Mouse (Mus musculus): ENCODE measurements around the gene Ubash3b. TPM values are rescaled to one million over a fixed set of nuclear protein-coding genes. Genes with fewer than 3 reads are reported as not detected.

The Ubash3b gene
- polyA plus RNA-seq, 1 experiment from 2014 or later = 29.7 TPM

GRCm38 (mm10) chr9:41147203-41147842 lies 14.2 kb downstream of the Ubash3b start:
- ATAC-seq = peak; percentile 44
- Histone ChIP-seq H3K4me1 (ENCODE audit: control insufficient read depth, insufficient read depth, low read depth, low read length) (peaks cover 34% of the 10 kb centered on the region), H3K27ac (ENCODE audit: low read depth, low read length) (peak overlapping the region; percentile 68), H3K9me3 (ENCODE audit: control insufficient read depth, low read length) (no peaks in the 10 kb centered on the region), H3K36me3 (ENCODE audit: control insufficient read depth, insufficient read depth, low read length) (no peaks in the 10 kb centered on the region), H3K27me3 (replicated peaks; ENCODE audit: control insufficient read depth, insufficient read depth, low read length) (no peaks in the 10 kb centered on the region), H3K4me3 (ENCODE audit: low read length) (no peak overlapping the region), H3K9ac (ENCODE audit: low read depth, low read length) (no peak overlapping the region), H3K4me2 (ENCODE audit: low read length) (peak overlapping the region; percentile 33)
- WGBS = 30% methylated on average over 13 of the region's 13 CpGs

DNA sequence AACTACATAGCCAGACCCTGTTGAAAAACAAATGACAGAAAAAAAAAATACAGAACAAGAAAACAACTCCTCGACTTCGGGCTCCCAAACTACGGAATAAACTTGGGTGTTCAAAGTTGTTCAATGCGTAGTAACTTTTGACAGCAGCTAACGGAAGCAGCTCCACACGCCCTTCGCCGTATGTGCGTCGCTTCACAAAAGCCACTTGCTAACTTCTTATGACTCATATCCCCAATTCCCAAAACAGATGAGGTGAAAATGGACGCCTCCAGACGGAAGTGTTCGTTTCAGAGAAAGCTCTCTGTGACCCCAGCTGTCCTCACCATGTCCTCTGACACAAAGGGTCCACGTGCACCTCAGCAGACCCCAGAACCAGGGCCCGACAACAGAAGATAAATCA lies 17.7 kb downstream of the Ubash3b start:
- Histone ChIP-seq H3K9me3 (ENCODE audit: control insufficient read depth, low read length) (no peaks in the 10 kb centered on the region), H3K4me1 (ENCODE audit: control insufficient read depth, insufficient read depth, low read depth, low read length) (peaks cover 18% of the 10 kb centered on the region), H3K4me2 (ENCODE audit: low read length) (no peak overlapping the region), H3K9ac (ENCODE audit: low read depth, low read length) (no peak overlapping the region), H3K4me3 (ENCODE audit: low read length) (no peak overlapping the region), H3K36me3 (ENCODE audit: control insufficient read depth, insufficient read depth, low read length) (no peaks in the 10 kb centered on the region), H3K27ac (ENCODE audit: low read depth, low read length) (no peak overlapping the region), H3K27me3 (replicated peaks; ENCODE audit: control insufficient read depth, insufficient read depth, low read length) (no peaks in the 10 kb centered on the region)
- WGBS = 86% methylated on average over 15 of the region's 15 CpGs
- ATAC-seq = no peak

DNA sequence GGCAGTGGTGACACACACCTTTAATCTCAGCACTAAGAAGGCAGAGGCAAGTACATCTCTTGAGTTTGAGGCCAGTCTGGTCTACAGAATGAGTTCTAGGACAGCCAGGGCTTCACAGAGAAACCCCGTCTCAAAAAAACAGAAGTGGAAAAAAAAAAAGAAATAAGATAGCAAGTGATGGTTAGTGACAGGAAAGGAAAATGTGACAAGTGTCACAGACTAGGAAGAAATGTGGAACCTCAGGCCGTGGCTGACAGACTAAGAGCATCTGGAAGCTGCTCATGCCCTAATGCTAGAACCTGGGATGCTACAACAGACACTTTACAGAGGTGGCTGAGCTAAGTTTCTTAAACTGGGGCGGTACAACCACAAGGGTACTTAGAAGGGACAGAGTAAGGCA lies 18.4 kb downstream of the Ubash3b start:
- Histone ChIP-seq H3K27me3 (replicated peaks; ENCODE audit: control insufficient read depth, insufficient read depth, low read length) (no peaks in the 10 kb centered on the region), H3K4me1 (ENCODE audit: control insufficient read depth, insufficient read depth, low read depth, low read length) (peaks cover 11% of the 10 kb centered on the region), H3K27ac (ENCODE audit: low read depth, low read length) (no peak overlapping the region), H3K4me3 (ENCODE audit: low read length) (no peak overlapping the region), H3K9ac (ENCODE audit: low read depth, low read length) (no peak overlapping the region), H3K36me3 (ENCODE audit: control insufficient read depth, insufficient read depth, low read length) (no peaks in the 10 kb centered on the region), H3K9me3 (ENCODE audit: control insufficient read depth, low read length) (no peaks in the 10 kb centered on the region), H3K4me2 (ENCODE audit: low read length) (no peak overlapping the region)
- WGBS = 91% methylated on average over 3 of the region's 3 CpGs
- ATAC-seq = no peak

GRCm38 (mm10) chr9:41141026-41141425 lies 20.5 kb downstream of the Ubash3b start:
- no peak overlapping the region for H3K9ac ChIP-seq (ENCODE audit: low read depth, low read length)
- H3K4me2 ChIP-seq (ENCODE audit: low read length) = no peak overlapping the region
- no peaks in the 10 kb centered on the region for H3K27me3 ChIP-seq (replicated peaks; ENCODE audit: control insufficient read depth, insufficient read depth, low read length)
- 88% methylated on average over 2 of the region's 2 CpGs for WGBS
- H3K4me3 ChIP-seq (ENCODE audit: low read length) = no peak overlapping the region
- no peak for ATAC-seq
- no peaks in the 10 kb centered on the region for H3K36me3 ChIP-seq (ENCODE audit: control insufficient read depth, insufficient read depth, low read length)
- H3K4me1 ChIP-seq (ENCODE audit: control insufficient read depth, insufficient read depth, low read depth, low read length) = no peaks in the 10 kb centered on the region
- H3K9me3 ChIP-seq (ENCODE audit: control insufficient read depth, low read length) = no peaks in the 10 kb centered on the region
- no peak overlapping the region for H3K27ac ChIP-seq (ENCODE audit: low read depth, low read length)

DNA sequence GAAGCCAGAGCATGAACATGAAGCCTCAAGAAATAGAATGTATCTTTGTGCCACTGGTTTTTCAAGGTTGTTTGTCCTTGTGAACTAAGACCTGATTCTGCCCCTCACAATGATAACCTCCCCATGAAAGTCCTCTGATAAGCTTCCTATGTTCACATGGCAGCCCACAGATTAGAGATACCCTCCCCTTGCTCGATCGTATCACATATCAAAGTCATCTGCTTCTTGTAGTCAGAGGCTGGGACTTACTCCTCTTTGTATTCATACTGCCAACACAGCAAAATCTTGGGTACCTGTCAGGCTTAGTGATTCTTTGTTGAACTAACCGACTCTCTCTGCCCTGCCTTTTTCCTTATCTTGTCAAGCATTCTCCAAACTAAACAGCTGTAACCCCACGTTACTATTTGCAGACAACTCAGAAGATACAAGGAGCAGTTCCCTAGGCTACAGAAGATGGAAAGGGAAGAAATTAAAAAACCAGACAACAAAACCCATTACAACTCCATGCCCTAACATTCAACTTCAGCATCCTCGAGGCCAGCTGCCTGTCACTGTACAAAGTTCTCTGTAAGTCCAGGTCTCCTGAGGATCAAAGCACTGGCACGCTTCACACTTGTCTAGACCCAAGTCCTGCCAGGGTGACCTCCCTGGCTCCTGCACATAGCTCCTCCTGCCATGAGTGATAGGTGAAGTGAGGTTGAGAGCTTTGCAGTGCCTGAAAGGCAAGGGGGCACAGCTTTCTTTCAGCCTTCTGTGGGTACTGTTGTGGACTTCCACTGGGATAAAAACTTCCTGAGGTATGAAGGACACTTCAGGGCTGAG lies 22.3 kb downstream of the Ubash3b start:
- no peak overlapping the region for H3K9ac ChIP-seq (ENCODE audit: low read depth, low read length)
- H3K27me3 ChIP-seq (replicated peaks; ENCODE audit: control insufficient read depth, insufficient read depth, low read length) = no peaks in the 10 kb centered on the region
- no peaks in the 10 kb centered on the region for H3K9me3 ChIP-seq (ENCODE audit: control insufficient read depth, low read length)
- H3K4me3 ChIP-seq (ENCODE audit: low read length) = no peak overlapping the region
- H3K4me1 ChIP-seq (ENCODE audit: control insufficient read depth, insufficient read depth, low read depth, low read length) = no peaks in the 10 kb centered on the region
- H3K4me2 ChIP-seq (ENCODE audit: low read length) = no peak overlapping the region
- 86% methylated on average over 6 of the region's 6 CpGs for WGBS
- no peak for ATAC-seq
- no peaks in the 10 kb centered on the region for H3K36me3 ChIP-seq (ENCODE audit: control insufficient read depth, insufficient read depth, low read length)
- no peak overlapping the region for H3K27ac ChIP-seq (ENCODE audit: low read depth, low read length)

- no peak overlapping the region for H3K27ac ChIP-seq (ENCODE audit: low read depth, low read length)
- H3K9ac ChIP-seq (ENCODE audit: low read depth, low read length) = no peak overlapping the region
- ATAC-seq = no peak
- no peaks in the 10 kb centered on the region for H3K27me3 ChIP-seq (replicated peaks; ENCODE audit: control insufficient read depth, insufficient read depth, low read length)
- no peaks in the 10 kb centered on the region for H3K4me1 ChIP-seq (ENCODE audit: control insufficient read depth, insufficient read depth, low read depth, low read length)
- no peaks in the 10 kb centered on the region for H3K36me3 ChIP-seq (ENCODE audit: control insufficient read depth, insufficient read depth, low read length)
- 57% methylated on average over 7 of the region's 7 CpGs for WGBS
- no peak overlapping the region for H3K4me3 ChIP-seq (ENCODE audit: low read length)
- H3K9me3 ChIP-seq (ENCODE audit: control insufficient read depth, low read length) = no peaks in the 10 kb centered on the region
- no peak overlapping the region for H3K4me2 ChIP-seq (ENCODE audit: low read length)
These were observed 24.6 kb downstream of the Ubash3b start for GRCm38 (mm10) chr9:41136691-41137467.

DNA sequence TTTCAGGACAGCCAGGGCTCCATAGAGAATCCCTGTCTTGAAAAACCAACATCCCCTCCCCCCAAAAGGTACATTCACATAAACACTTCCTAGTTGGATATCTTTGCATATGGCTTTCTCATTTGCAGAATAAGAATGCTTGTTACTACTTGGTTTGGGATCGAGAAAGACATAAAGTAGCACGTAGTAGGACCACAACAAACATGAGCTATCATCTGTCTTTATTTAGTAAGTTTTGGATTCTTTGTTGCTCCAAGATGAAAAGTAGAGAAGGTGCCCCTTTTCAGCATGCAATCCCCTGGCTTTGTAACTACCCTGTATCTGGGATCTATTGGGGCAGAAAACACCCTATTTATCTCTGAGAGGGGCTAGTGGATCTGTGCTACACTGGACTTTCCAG lies 25.2 kb downstream of the Ubash3b start:
- 92% methylated on average over 2 of the region's 2 CpGs for WGBS
- ATAC-seq = no peak
- no peaks in the 10 kb centered on the region for H3K36me3 ChIP-seq (ENCODE audit: control insufficient read depth, insufficient read depth, low read length)
- H3K4me3 ChIP-seq (ENCODE audit: low read length) = no peak overlapping the region
- H3K27me3 ChIP-seq (replicated peaks; ENCODE audit: control insufficient read depth, insufficient read depth, low read length) = no peaks in the 10 kb centered on the region
- H3K27ac ChIP-seq (ENCODE audit: low read depth, low read length) = no peak overlapping the region
- no peaks in the 10 kb centered on the region for H3K9me3 ChIP-seq (ENCODE audit: control insufficient read depth, low read length)
- no peaks in the 10 kb centered on the region for H3K4me1 ChIP-seq (ENCODE audit: control insufficient read depth, insufficient read depth, low read depth, low read length)
- H3K9ac ChIP-seq (ENCODE audit: low read depth, low read length) = no peak overlapping the region
- no peak overlapping the region for H3K4me2 ChIP-seq (ENCODE audit: low read length)

DNA sequence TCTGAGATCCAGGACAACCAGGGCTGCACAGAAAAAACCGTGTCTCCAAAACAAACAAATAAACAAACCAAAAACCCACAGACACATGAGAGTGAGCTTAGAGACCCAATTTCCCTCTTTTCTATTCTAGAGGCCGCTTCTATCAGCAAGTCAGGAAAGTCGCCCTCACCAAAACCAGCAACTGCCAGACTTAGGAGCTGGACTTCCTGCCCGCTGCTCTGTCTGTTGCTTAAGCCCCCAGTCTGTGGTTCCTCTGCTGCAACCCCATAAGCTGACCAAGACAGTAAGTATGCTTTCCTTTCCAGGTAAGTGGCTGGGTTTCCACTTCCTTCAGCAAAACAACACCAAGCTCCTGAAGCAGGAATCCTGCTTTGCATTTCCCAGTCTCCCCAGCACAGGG lies 26.6 kb downstream of the Ubash3b start:
- ATAC-seq = no peak
- H3K9me3 ChIP-seq (ENCODE audit: control insufficient read depth, low read length) = no peaks in the 10 kb centered on the region

DNA sequence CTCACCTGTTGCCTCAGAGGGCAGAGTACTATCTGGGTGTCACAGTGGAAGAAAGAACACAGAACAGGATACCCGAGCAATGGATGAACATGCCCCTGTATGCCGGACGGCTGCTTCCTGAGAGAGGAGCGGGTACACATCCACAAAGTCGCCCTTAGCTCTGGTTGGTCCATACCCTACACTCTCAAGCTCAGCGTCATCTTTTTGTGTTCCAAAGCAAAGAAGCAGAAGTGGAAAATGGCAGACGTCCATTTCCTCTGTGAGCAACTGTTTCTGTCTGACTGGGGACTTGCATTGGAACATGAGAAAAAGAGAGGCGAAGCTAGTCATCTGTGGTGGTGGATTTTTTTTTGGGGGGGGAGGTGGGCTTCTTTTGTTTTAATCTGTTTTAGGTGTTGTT lies 30.9 kb downstream of the Ubash3b start:
- Histone ChIP-seq H3K27me3 (replicated peaks; ENCODE audit: control insufficient read depth, insufficient read depth, low read length) (no peaks in the 10 kb centered on the region), H3K9me3 (ENCODE audit: control insufficient read depth, low read length) (no peaks in the 10 kb centered on the region), H3K27ac (ENCODE audit: low read depth, low read length) (no peak overlapping the region), H3K36me3 (ENCODE audit: control insufficient read depth, insufficient read depth, low read length) (no peaks in the 10 kb centered on the region), H3K9ac (ENCODE audit: low read depth, low read length) (no peak overlapping the region), H3K4me1 (ENCODE audit: control insufficient read depth, insufficient read depth, low read depth, low read length) (no peaks in the 10 kb centered on the region), H3K4me3 (ENCODE audit: low read length) (no peak overlapping the region), H3K4me2 (ENCODE audit: low read length) (no peak overlapping the region)
- WGBS = 82% methylated on average over 8 of the region's 8 CpGs
- ATAC-seq = no peak

More for the DNA sequence above, 26.6 kb downstream of the Ubash3b start:
- Histone ChIP-seq H3K4me1 (ENCODE audit: control insufficient read depth, insufficient read depth, low read depth, low read length) (no peaks in the 10 kb centered on the region), H3K4me3 (ENCODE audit: low read length) (no peak overlapping the region), H3K9ac (ENCODE audit: low read depth, low read length) (no peak overlapping the region), H3K4me2 (ENCODE audit: low read length) (no peak overlapping the region), H3K36me3 (ENCODE audit: control insufficient read depth, insufficient read depth, low read length) (no peaks in the 10 kb centered on the region), H3K27me3 (replicated peaks; ENCODE audit: control insufficient read depth, insufficient read depth, low read length) (no peaks in the 10 kb centered on the region), H3K27ac (ENCODE audit: low read depth, low read length) (no peak overlapping the region)
- WGBS = 83% methylated on average over 4 of the region's 4 CpGs
